Mouse (Mus musculus): ENCODE data around the gene Fcmr.

Fcmr gene

DNA sequence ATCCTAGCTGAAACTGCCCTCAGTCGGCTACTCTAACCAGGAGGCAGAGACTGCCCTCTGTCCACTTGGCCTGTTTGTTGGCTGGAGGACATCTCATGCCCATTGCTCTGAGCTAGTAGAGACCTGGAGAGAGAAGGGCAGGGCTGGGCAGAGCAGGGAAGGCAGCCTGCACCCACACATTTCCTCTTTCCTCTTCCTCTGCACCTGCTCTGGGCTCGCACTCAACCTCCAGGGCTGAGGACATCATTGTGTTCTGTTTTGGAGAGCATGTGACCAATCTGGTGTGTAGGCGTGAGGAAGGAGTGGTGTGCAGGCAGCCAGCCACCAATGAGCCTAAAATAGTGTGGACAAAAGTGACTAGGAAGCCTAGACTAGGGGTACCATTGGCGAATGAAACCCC, 1.2 kb upstream of the Fcmr start:
- no peak for DNase-seq

DNA sequence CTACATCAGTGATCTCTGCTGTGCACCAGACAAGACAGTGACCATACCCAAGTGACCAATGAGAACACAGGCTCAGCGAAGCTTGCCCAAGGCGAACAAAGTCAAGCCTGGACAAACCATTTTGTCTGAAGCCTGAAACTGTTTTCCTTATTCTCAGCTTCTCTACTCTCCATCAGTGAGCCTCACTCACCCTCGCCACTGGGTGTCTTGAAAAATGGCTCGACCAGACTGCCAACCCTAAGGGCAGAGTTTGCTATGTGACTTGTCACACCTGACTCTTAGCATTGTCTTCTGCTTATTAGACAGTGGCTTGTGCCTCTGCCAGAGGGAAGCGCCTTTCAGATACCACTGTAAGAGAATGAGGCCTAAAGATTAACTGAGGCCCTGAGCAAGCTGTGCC, 728 bp upstream of the Fcmr start:
- no peak for DNase-seq

DNA sequence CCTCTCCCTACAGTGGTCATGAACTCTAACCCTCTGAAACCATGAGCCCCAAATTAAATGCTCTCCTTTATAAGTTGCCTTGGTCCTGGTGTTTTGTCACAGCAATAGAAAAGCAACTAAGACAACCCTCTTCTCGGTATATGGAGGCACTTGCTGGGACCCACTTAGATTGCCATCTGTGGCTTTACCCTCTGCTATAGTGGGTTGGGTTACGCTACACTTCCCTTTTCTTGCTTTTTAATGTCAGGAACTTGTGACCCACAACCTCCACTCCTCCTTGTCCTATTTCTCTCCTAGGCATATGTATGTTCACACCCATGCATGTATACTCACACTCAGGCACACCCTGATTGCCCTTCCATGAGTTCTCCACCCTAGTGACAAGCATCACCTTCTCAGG, 7.4 kb downstream of the Fcmr start:
- no peak for DNase-seq

DNA sequence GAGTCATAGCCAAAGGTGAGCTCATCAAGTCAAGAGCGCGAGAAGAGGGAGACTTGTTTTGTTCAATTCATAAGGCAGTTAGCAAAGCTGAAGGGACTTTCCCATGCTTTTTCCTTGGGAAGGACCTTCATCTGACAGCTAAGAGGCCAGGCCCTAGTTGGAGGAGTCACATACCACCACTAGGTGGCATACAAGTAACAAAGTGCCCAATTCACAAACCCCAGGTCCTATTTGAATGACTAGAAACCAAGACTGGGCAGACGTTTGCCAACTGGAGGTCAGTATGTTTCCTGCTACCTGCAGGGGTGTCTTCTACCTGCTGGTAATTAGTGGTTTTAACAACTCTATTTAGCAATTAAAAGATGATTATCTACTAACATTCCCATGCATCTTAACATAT, 9.7 kb downstream of the Fcmr start:
- DNase-seq: peak; percentile 81

- no peak for DNase-seq
Measured at GRCm38 (mm10) chr1:130875910-130876309, 10.4 kb downstream of the Fcmr start.

DNA sequence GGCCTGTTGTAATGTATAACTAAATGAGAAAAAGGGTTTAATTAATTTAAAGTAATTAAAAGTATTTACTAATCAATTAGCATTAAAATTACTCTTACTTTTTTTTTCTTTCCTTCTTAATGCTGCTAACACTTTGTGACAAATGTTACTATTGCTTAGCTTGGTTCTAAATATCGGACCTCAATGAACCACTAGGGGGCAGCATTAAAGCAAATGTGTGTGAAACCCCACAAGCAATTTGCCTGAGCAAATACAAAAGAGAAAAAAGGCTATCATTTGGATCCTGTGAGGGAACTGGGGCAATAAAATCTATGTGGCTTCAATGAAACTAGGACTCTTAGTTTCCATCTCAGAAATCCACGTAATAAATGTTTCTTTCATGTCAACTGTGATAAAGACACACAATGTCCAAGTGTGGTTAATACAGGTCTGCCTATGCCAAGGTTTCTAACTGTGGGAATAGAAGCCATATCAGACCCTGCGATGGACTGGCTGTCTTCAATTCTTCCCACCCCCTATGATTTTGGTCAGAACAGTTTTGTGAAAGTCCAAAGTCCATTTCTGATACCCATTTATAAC, 11.6 kb downstream of the Fcmr start:
- DNase-seq: peak; percentile 76

- no peak for DNase-seq
Measured at GRCm38 (mm10) chr1:130877889-130878614, 12.6 kb downstream of the Fcmr start.

DNA sequence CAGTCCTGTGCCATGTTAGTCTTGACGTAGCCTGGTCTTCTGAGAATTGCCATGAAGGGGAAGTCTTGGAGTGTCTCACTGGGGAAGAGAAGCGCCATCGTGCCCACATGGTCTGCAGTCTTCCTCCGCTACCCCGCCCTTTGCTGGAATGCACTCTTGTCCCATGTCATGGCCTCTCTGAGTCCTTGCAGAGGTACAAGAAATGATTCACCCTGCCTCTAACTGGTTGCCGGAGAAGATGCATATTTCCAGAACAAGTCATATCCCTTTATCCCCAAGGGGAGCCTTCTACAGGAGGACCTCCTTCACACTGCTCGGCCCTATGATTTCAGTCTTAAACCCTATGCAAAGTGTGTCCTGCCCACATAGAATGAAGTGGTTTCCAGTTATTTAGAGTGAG, 14.5 kb downstream of the Fcmr start:
- DNase-seq: no peak

- no peak for DNase-seq
Measured at GRCm38 (mm10) chr1:130883146-130883545, 17.7 kb downstream of the Fcmr start.

GRCm38 (mm10) chr1:130887354-130887753, 21.9 kb downstream of the Fcmr start, which contains the start of gene Il24:
Il24 (minus strand) TSS chr1:130887454.
- no peak for DNase-seq

DNA sequence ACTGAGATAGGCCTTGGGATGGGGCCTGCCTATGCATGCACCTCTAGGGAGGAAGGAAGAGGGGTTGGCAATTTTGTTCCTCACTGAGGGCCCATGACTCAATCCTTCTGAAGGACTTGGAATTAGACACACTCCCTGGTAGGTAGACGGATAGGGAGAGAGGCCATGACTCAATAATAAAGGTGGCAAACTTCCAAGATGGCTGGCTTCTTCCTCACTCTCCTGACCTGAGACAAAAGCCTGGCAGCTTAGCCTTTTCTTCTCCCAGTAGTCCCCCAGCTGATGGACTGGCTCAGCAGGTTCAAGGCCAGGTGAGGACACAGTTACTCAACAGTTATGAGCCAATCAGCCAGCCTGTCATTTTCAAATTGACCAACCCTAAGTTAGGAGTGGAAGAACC, 27.0 kb downstream of the Fcmr start:
- no peak for DNase-seq

- no peak for DNase-seq
Measured at GRCm38 (mm10) chr1:130893329-130894040, 28.0 kb downstream of the Fcmr start.

- DNase-seq: no peak
Measured at GRCm38 (mm10) chr1:130894468-130894867, 29.0 kb downstream of the Fcmr start.

DNA sequence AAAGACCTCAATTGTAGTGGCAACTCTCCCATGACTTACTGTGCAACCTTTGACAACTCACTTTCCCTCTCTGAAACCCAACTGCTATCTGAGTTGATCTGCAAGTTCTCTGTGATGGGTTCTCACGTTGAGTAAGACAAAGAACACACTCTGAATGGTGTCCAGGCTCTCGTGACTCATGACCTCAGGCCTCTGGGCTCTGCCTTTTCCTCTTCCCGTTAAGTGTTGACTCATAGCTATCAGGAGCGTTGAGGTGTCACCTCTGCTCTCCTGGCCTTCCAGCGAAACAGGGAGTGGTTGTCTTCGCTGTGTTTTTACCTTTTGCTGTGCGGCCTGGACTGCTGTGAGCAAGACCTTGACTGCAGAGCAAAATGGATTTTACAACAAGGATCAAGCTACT, 37.0 kb downstream of the Fcmr start:
- DNase-seq: no peak

GRCm38 (mm10) chr1:130911401-130912010, 46.0 kb downstream of the Fcmr start, which contains the start of gene Il20:
Il20 (minus strand) TSS chr1:130911451.
- no peak for DNase-seq

DNA sequence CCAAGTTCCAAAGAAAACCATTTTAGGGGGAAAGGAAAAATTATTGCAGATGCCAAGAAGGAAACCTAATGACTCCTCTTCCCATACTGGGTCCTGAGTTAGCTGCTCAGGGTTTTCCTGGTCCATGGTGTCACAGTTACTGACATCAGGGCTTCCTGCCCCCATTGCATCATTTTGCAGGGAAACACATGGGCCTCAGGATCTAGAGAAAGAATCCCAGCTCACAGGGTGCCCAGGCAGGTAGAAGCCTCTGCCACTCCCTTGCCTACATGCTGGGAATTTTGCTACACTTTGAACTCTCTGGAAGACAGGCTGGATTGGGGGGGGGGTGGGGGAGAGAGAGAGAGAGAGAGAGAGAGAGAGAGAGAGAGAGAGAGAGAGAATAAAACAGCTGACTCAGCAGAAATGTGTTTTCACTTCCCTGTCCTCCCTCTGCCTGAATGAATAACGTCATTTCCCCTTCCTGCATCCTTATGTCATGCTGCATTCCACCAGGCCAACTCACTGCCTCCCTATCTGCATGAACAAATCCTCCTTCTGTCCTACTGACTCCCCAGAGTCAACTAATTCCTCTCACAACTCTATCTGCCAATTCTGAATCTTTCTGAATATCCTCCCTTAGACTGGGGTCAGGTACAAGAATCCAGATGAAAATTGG, 53.0 kb downstream of the Fcmr start:
- peak; percentile 4 for DNase-seq

- peak; percentile 14 for DNase-seq
Measured at GRCm38 (mm10) chr1:130926484-130926883, 61.0 kb downstream of the Fcmr start.

Measured in kidney, adult 9 months (tissue).